Mouse (Mus musculus) limb, embryonic 11.5 days (tissue): ENCODE results near the gene Mef2b. TPM values are rescaled to one million over a fixed set of nuclear protein-coding genes. Genes with fewer than 3 reads are reported as not detected.

Experiments used
- ATAC-seq: fragments of 200-750 bp; cut with Nextera tagmentation; 2 replicates; pipeline ENCODE4 v1.8.0; 2017; ENCODE audit warnings: low read depth; ENCODE audit not compliant: insufficient number of reproducible peaks, low FRiP score, low TSS enrichment
- DNase-seq: peaks from one replicate; pipeline ENCODE4 v3.0.0-alpha.2; 2015; ENCODE audit warnings: low spot score
- H3K27ac ChIP-seq: fragments of 300-500 bp; sonication (generic); replicated peaks from 2 replicates; pipeline ENCODE4 v1.5.1; 2014; ENCODE audit warnings: low read depth, mild to moderate bottlenecking, low read length
- H3K27me3 ChIP-seq: fragments of 300-500 bp; sonication (generic); 2 replicates; pipeline ENCODE4 v1.6.1; 2014; ENCODE audit warnings: mild to moderate bottlenecking, low read length, mixed read lengths; ENCODE audit not compliant: control insufficient read depth, insufficient read depth
- H3K36me3 ChIP-seq: fragments of 300-500 bp; sonication (generic); 2 replicates; pipeline ENCODE4 v1.6.1; 2014; ENCODE audit warnings: mild to moderate bottlenecking, low read length, moderate library complexity, mixed read lengths; ENCODE audit not compliant: control insufficient read depth, insufficient read depth
- H3K4me1 ChIP-seq: fragments of 300-500 bp; sonication (generic); 2 replicates; pipeline ENCODE4 v1.6.1; 2014; ENCODE audit warnings: low read length, mixed read lengths; ENCODE audit not compliant: control insufficient read depth, insufficient read depth
- H3K4me2 ChIP-seq: fragments of 300-500 bp; sonication (generic); 2 replicates; pipeline ENCODE4 v1.6.1; 2014; ENCODE audit warnings: low read depth, mild to moderate bottlenecking, moderate library complexity; ENCODE audit not compliant: severe bottlenecking
- H3K4me3 ChIP-seq: fragments of 300-500 bp; sonication (generic); 2 replicates; pipeline ENCODE4 v1.5.1; 2014; ENCODE audit warnings: low read depth, low read length
- H3K9ac ChIP-seq: fragments of 300-500 bp; sonication (generic); 2 replicates; pipeline ENCODE4 v1.6.1; 2014; ENCODE audit warnings: mild to moderate bottlenecking, low read length
- H3K9me3 ChIP-seq: fragments of 300-500 bp; sonication (generic); 2 replicates; pipeline ENCODE4 v1.6.1; 2016; ENCODE audit warnings: low read length; ENCODE audit not compliant: control insufficient read depth
- WGBS: fragments of 180-500 bp; shearing (Covaris S2); extraction: QIAGEN DNeasy Blood & Tissue Kit; methylation state at CpG from one replicate; pipeline ENCODE4 v1.1.7; 2014; 5-methylcytosine and 5-hydroxymethylcytosine counted together
- polyA plus RNA-seq: library from polyadenylated mRNA; unstranded; fragments of >200 nt; fragmentation: Nextera tagmentation; extraction: Ambion mirVana; gene quantifications from 2 replicates; pipeline ENCODE4 v1.2.1, GENCODE M21; 2014

The Mef2b gene
- polyA plus RNA-seq, 1 experiment from 2014 or later = 0.40 TPM

- Histone ChIP-seq H3K9me3 (no peaks in the 10 kb centered on the region), H3K27me3 (no peaks in the 10 kb centered on the region), H3K27ac (no peak overlapping the region), H3K36me3 (peaks cover 2% of the 10 kb centered on the region; the same call in 1 of the 2 replicates), H3K4me3 (no peak overlapping the region), H3K4me2 (no peak overlapping the region), H3K9ac (no peak overlapping the region), H3K4me1 (no peaks in the 10 kb centered on the region)
- ATAC-seq (no peak), DNase-seq (no peak)
- WGBS = 96% methylated on average over 7 of the region's 7 CpGs
Measured at GRCm38 (mm10) chr8:70174079-70174478, 34.6 kb downstream of the Mef2b start.

- ATAC-seq = no peak
- no peak overlapping the region for H3K9ac ChIP-seq
- H3K27me3 ChIP-seq = no peaks in the 10 kb centered on the region
- no peak for DNase-seq
- peaks cover 14% of the 10 kb centered on the region for H3K36me3 ChIP-seq
- H3K9me3 ChIP-seq = no peaks in the 10 kb centered on the region
- H3K4me2 ChIP-seq = no peak overlapping the region
- H3K4me1 ChIP-seq = peaks cover 3% of the 10 kb centered on the region; the same call in 1 of the 2 replicates
- no peak overlapping the region for H3K4me3 ChIP-seq
- no peak overlapping the region for H3K27ac ChIP-seq
- 81% methylated on average over 2 of the region's 2 CpGs for WGBS
Measured at GRCm38 (mm10) chr8:70178231-70178630, 38.7 kb downstream of the Mef2b start.

GRCm38 (mm10) chr8:70179082-70179481, 39.6 kb downstream of the Mef2b start:
- Histone ChIP-seq H3K27ac (no peak overlapping the region), H3K4me2 (no peak overlapping the region), H3K9me3 (no peaks in the 10 kb centered on the region), H3K4me1 (peaks cover 3% of the 10 kb centered on the region; the same call in 1 of the 2 replicates), H3K27me3 (no peaks in the 10 kb centered on the region), H3K36me3 (peaks cover 14% of the 10 kb centered on the region), H3K4me3 (no peak overlapping the region), H3K9ac (no peak overlapping the region)
- no peak for ATAC-seq
- no peak for DNase-seq
- WGBS = 93% methylated on average over 4 of the region's 4 CpGs

- Histone ChIP-seq H3K9me3 (no peaks in the 10 kb centered on the region), H3K4me1 (peaks cover 3% of the 10 kb centered on the region; the same call in 1 of the 2 replicates), H3K4me2 (no peak overlapping the region), H3K27ac (no peak overlapping the region), H3K36me3 (peaks cover 14% of the 10 kb centered on the region), H3K27me3 (no peaks in the 10 kb centered on the region), H3K9ac (no peak overlapping the region), H3K4me3 (no peak overlapping the region)
- DNase-seq = no peak
- ATAC-seq = peak; percentile 8; the same call in 1 of the 2 replicates
- 50% methylated on average over 16 of the region's 16 CpGs for WGBS
Measured at GRCm38 (mm10) chr8:70181212-70181902, 41.8 kb downstream of the Mef2b start.

GRCm38 (mm10) chr8:70181903-70182252, 42.4 kb downstream of the Mef2b start:
- 24% methylated on average over 2 of the region's 2 CpGs for WGBS
- ATAC-seq (peak; percentile 41; the same call in 1 of the 2 replicates), DNase-seq (peak; percentile 37)
- Histone ChIP-seq H3K4me3 (no peak overlapping the region), H3K4me1 (peaks cover 3% of the 10 kb centered on the region; the same call in 1 of the 2 replicates), H3K9me3 (no peaks in the 10 kb centered on the region), H3K27me3 (no peaks in the 10 kb centered on the region), H3K4me2 (no peak overlapping the region), H3K27ac (no peak overlapping the region), H3K9ac (no peak overlapping the region), H3K36me3 (peaks cover 12% of the 10 kb centered on the region)

- ATAC-seq = no peak
- DNase-seq = no peak
- Histone ChIP-seq H3K36me3 (peaks cover 12% of the 10 kb centered on the region), H3K27me3 (no peaks in the 10 kb centered on the region), H3K4me3 (no peak overlapping the region), H3K4me2 (no peak overlapping the region), H3K9ac (no peak overlapping the region), H3K4me1 (peaks cover 3% of the 10 kb centered on the region; the same call in 1 of the 2 replicates), H3K27ac (no peak overlapping the region), H3K9me3 (no peaks in the 10 kb centered on the region)
- WGBS = 86% methylated on average over 4 of the region's 4 CpGs
Measured at GRCm38 (mm10) chr8:70183194-70183593, 43.7 kb downstream of the Mef2b start.

GRCm38 (mm10) chr8:70188707-70189106, 49.2 kb downstream of the Mef2b start:
- ATAC-seq (no peak), DNase-seq (no peak)
- H3K27me3 ChIP-seq = no peaks in the 10 kb centered on the region
- no peaks in the 10 kb centered on the region for H3K36me3 ChIP-seq
- H3K27ac ChIP-seq = no peak overlapping the region
- H3K4me2 ChIP-seq = no peak overlapping the region
- H3K9ac ChIP-seq = no peak overlapping the region
- H3K9me3 ChIP-seq = no peaks in the 10 kb centered on the region
- H3K4me1 ChIP-seq = peaks cover 4% of the 10 kb centered on the region
- 66% methylated on average over 7 of the region's 7 CpGs for WGBS
- no peak overlapping the region for H3K4me3 ChIP-seq

GRCm38 (mm10) chr8:70193238-70193637, 53.7 kb downstream of the Mef2b start:
- Histone ChIP-seq H3K4me2 (no peak overlapping the region), H3K27me3 (no peaks in the 10 kb centered on the region), H3K9me3 (no peaks in the 10 kb centered on the region), H3K36me3 (no peaks in the 10 kb centered on the region), H3K27ac (no peak overlapping the region), H3K4me3 (no peak overlapping the region), H3K9ac (no peak overlapping the region), H3K4me1 (peaks cover 4% of the 10 kb centered on the region)
- DNase-seq (no peak), ATAC-seq (no peak)
- 77% methylated on average over 5 of the region's 5 CpGs for WGBS

- Histone ChIP-seq H3K27me3 (no peaks in the 10 kb centered on the region), H3K36me3 (no peaks in the 10 kb centered on the region), H3K4me3 (no peak overlapping the region), H3K4me1 (peaks cover 4% of the 10 kb centered on the region), H3K4me2 (no peak overlapping the region), H3K9me3 (no peaks in the 10 kb centered on the region), H3K9ac (no peak overlapping the region), H3K27ac (no peak overlapping the region)
- WGBS = 80% methylated on average over 3 of the region's 3 CpGs
- DNase-seq (no peak), ATAC-seq (no peak)
Measured at GRCm38 (mm10) chr8:70194191-70194590, 54.7 kb downstream of the Mef2b start.
